Mouse (Mus musculus): ENCODE data around the gene Gm3033. TPM values are rescaled to one million over a fixed set of nuclear protein-coding genes. Genes with fewer than 3 reads are reported as not detected.
"Not testable (repeated sequence)": the region's sequence is repeated elsewhere in the genome, so short reads cannot be mapped to it uniquely, and the experiment has no call there.

Gm3033 gene
- not detected for total RNA-seq (2021)
- long read RNA-seq, experiment 1: 0 reads
- long read RNA-seq, experiment 2: 0 reads

GRCm38 (mm10) chr14:3845945-3846344 is at the start of gene Gm3033:
Gene Gm3033 (plus strand): TSS chr14:3846245.
- intact Hi-C loops (cut with DNase I); DNase-seq: not testable (repeated sequence)

GRCm38 (mm10) chr14:3809774-3810173 is 36.3 kb upstream of the Gm3033 start, which contains the start of gene Gm3002:
Gene Gm3002 (plus strand): TSS chr14:3810074.
- intact Hi-C loops (cut with DNase I): not testable (repeated sequence)

GRCm38 (mm10) chr14:3883872-3884271 is 37.8 kb downstream of the Gm3033 start, which contains the start of gene Gm2916:
Gene Gm2916 (plus strand): TSS chr14:3884172.
- intact Hi-C loops (cut with DNase I): not testable (repeated sequence)

More at GRCm38 (mm10) chr14:3809774-3810173, 36.3 kb upstream of the Gm3033 start, which contains the start of gene Gm3002:
- not testable (repeated sequence) for DNase-seq

More at GRCm38 (mm10) chr14:3883872-3884271, 37.8 kb downstream of the Gm3033 start, which contains the start of gene Gm2916:
- not testable (repeated sequence) for DNase-seq

Other genes with a start within 250 kb of the Gm3033 start
- not detected for gene Gm3012, start 211.7 kb upstream of the Gm3033 start, total RNA-seq (2021)
- under 1 TPM; 0.17 to 0.18 TPM for gene Gm3020, start 194.2 kb upstream of the Gm3033 start, total RNA-seq (2021)
- gene Gm3043, start 157.5 kb upstream of the Gm3033 start, total RNA-seq (2021): not detected
- not detected for gene Gm3002, start 36.2 kb upstream of the Gm3033 start, total RNA-seq (2021)
- not detected for gene Gm2916, start 37.9 kb downstream of the Gm3033 start, total RNA-seq (2021)
- gene Gm3029, start 85.5 kb downstream of the Gm3033 start, total RNA-seq (2021): not detected
- gene Gm3095, start 117.3 kb downstream of the Gm3033 start, total RNA-seq (2021): not detected
- not detected for gene Gm3099, start 152.1 kb downstream of the Gm3033 start, total RNA-seq (2021)
- under 1 TPM in 1 of 2 experiments, not detected in 1; 0.51 TPM for gene Gm5796, start 177.7 kb downstream of the Gm3033 start, total RNA-seq (2021)
- not detected for gene Gm3115, start 237.9 kb downstream of the Gm3033 start, total RNA-seq (2021)